Mouse (Mus musculus) stomach, postnatal 0 days (tissue): ENCODE measurements around the gene Zkscan5. TPM values are rescaled to one million over a fixed set of nuclear protein-coding genes. Genes with fewer than 3 reads are reported as not detected.

Experiments used
- ATAC-seq: fragments of 200-750 bp; cut with Nextera tagmentation; 2 replicates; pipeline ENCODE4 v1.8.0; 2017; ENCODE audit not compliant: low FRiP score, low TSS enrichment
- DNase-seq: peaks from one replicate; pipeline ENCODE4 v3.0.0-alpha.2; 2016; ENCODE audit warnings: low spot score
- H3K27ac ChIP-seq: fragments of 300-500 bp; sonication (generic); replicated peaks from 2 replicates; pipeline ENCODE4 v1.5.1; 2014; ENCODE audit warnings: mild to moderate bottlenecking, control low read depth
- H3K27me3 ChIP-seq: fragments of 300-500 bp; sonication (generic); 2 replicates; pipeline ENCODE4 v1.6.1; 2014; ENCODE audit warnings: low read length; ENCODE audit not compliant: control insufficient read depth, insufficient read depth
- H3K36me3 ChIP-seq: fragments of 300-500 bp; sonication (generic); 2 replicates; pipeline ENCODE4 v1.6.1; 2014; ENCODE audit warnings: low read length, mixed read lengths; ENCODE audit not compliant: control insufficient read depth, insufficient read depth
- H3K4me1 ChIP-seq: fragments of 300-500 bp; sonication (generic); replicated peaks from 2 replicates; pipeline ENCODE4 v1.6.1; 2014; ENCODE audit warnings: antibody characterized with exemption; ENCODE audit not compliant: control insufficient read depth, insufficient read depth
- H3K4me2 ChIP-seq: fragments of 300-500 bp; sonication (generic); replicated peaks from 2 replicates; pipeline ENCODE4 v1.6.1; 2014; ENCODE audit warnings: low read depth, mild to moderate bottlenecking, control low read depth, moderate library complexity
- H3K4me3 ChIP-seq: fragments of 300-500 bp; sonication (generic); 2 replicates; pipeline ENCODE4 v1.5.1; 2014; ENCODE audit warnings: low read depth, low read length, control low read depth
- H3K9ac ChIP-seq: fragments of 300-500 bp; sonication (generic); 2 replicates; pipeline ENCODE4 v1.6.1; 2014; ENCODE audit warnings: mild to moderate bottlenecking, low read length, control low read depth, mixed read lengths
- H3K9me3 ChIP-seq: fragments of 300-500 bp; sonication (generic); 2 replicates; pipeline ENCODE4 v1.6.1; 2016; ENCODE audit warnings: low read length; ENCODE audit not compliant: control insufficient read depth
- CTCF ChIP-seq: IDR thresholded peaks from 2 replicates; pipeline ENCODE4 v1.5.1; 2016; ENCODE audit warnings: antibody characterized with exemption, low read depth, mild to moderate bottlenecking, moderate library complexity
- EP300 ChIP-seq: optimal IDR thresholded peaks from 2 replicates; pipeline ENCODE3; 2016; ENCODE audit warnings: antibody characterized with exemption
- WGBS: fragments of 180-500 bp; shearing (Covaris S2); extraction: QIAGEN DNeasy Blood & Tissue Kit; methylation state at CpG from one replicate; pipeline ENCODE4 v1.1.7; 2014; 5-methylcytosine and 5-hydroxymethylcytosine counted together
- polyA plus RNA-seq: library from polyadenylated mRNA; unstranded; fragments of >200 nt; fragmentation: Nextera tagmentation; extraction: Ambion mirVana; gene quantifications from 2 replicates; pipeline ENCODE4 v1.2.1, GENCODE M21; 2015

The Zkscan5 gene
- polyA plus RNA-seq, 1 experiment from 2014 or later: 4.6 TPM

DNA sequence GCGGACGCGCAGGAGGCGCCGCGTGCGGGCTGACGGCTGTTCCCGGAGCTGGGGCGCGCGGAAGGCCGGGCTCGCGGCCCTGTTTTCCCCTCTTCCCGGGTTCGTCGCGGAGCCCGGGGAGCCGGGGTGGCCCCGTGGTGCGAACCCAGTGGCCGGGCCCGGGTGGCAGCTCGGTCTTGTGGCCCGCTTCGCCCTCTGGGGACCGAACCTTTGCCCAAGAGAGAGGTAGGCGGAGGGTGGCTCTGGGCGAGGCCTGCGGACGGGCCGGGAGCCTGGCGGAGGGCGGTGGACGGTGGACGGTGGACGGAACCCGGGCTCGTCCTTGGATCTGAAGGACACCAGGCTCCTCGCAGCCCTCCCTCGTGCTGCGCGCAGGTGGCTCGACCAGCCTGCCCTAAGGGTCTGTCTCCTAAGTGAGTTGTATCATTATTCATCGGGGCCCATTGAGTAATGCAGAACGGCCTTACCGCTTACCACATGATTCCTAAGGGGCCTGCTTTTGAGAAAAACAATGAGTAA is 27.6 kb downstream of the Zkscan5 start:
- no peaks in the 10 kb centered on the region for H3K9me3 ChIP-seq
- no peak for TF ChIP-seq CTCF
- TF ChIP-seq EP300: no peak
- peaks cover 2% of the 10 kb centered on the region; the same call in 1 of the 2 replicates for H3K4me1 ChIP-seq
- H3K4me2 ChIP-seq: peak overlapping the region; percentile 69
- peak overlapping the region; percentile 93 for H3K27ac ChIP-seq
- WGBS: 0% methylated on average over 42 of the region's 49 CpGs
- DNase-seq (no peak), ATAC-seq (peak; percentile 68)
- no peaks in the 10 kb centered on the region for H3K27me3 ChIP-seq
- peak overlapping the region; percentile 99 for H3K4me3 ChIP-seq
- H3K36me3 ChIP-seq: peaks cover 8% of the 10 kb centered on the region
- peak overlapping the region; percentile 94 for H3K9ac ChIP-seq

DNA sequence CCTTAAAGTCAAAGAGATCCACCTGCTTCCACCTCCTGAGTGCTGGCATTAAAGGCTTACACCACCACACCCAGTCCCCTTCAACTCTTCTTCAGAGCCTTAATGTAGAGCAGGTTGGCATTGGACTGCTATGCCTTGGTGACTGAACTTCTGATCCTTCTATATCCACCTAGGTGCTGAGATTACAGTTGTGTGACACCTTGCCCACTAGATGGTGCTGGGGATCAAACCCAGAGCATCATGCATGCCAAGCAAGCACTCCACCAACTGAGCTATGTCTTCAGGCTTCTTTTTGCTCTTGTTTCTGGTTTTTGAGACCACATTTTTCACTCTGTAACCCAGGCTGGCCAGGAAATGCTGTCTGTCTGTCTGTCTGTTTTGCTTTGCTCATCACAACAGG is 30.3 kb downstream of the Zkscan5 start:
- Histone ChIP-seq H3K4me3 (no peak overlapping the region), H3K36me3 (peaks cover 12% of the 10 kb centered on the region), H3K27ac (no peak overlapping the region), H3K9me3 (no peaks in the 10 kb centered on the region), H3K4me2 (no peak overlapping the region), H3K4me1 (peaks cover 2% of the 10 kb centered on the region; the same call in 1 of the 2 replicates), H3K9ac (no peak overlapping the region), H3K27me3 (no peaks in the 10 kb centered on the region)
- ATAC-seq (no peak), DNase-seq (peak; percentile 53)
- TF ChIP-seq EP300 (no peak), CTCF (peak; percentile 75)

DNA sequence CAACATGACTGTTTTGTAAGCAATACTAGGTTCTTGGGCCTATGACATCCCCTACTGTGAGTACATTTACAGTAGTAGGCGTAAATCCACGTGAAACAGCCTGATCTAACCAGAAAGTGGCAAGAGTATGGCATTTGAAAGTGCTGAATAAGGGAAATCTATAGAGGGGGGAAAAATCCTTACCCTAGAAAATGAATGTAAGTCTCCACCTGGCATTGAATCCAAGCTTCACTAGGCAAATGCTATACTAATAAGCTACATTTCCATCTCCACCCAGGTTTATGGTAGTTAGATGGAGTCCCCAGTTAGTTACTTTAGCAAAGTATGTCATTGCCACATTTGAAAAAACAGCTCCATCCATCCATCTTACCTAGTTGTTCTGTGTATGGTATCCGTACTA is 45.2 kb downstream of the Zkscan5 start:
- no peak for DNase-seq
- 93% methylated on average over 3 of the region's 3 CpGs for WGBS

More for the DNA sequence above, 45.2 kb downstream of the Zkscan5 start:
- Histone ChIP-seq H3K9ac (no peak overlapping the region), H3K4me1 (no peaks in the 10 kb centered on the region), H3K4me2 (no peak overlapping the region), H3K9me3 (no peaks in the 10 kb centered on the region), H3K27ac (no peak overlapping the region), H3K27me3 (no peaks in the 10 kb centered on the region), H3K4me3 (no peak overlapping the region), H3K36me3 (peaks cover 10% of the 10 kb centered on the region; the same call in 1 of the 2 replicates)
- ATAC-seq: no peak
- no peak for TF ChIP-seq CTCF
- no peak for TF ChIP-seq EP300

Other genes with a start within 250 kb of the Zkscan5 start
- 11.2 and 11.6 TPM in 2 replicates for gene Smurf1, start 238.7 kb upstream of the Zkscan5 start, polyA plus RNA-seq
- not detected in 2 replicates for gene Gm4871, start 171.8 kb upstream of the Zkscan5 start, polyA plus RNA-seq
- not detected in 2 replicates for gene 1700018F24Rik, start 161.6 kb upstream of the Zkscan5 start, polyA plus RNA-seq
- 142 and 145 TPM in 2 replicates for gene Arpc1a, start 120.7 kb upstream of the Zkscan5 start, polyA plus RNA-seq
- 0.10 and 0.17 TPM in 2 replicates for gene Kpna7, start 120.5 kb upstream of the Zkscan5 start, polyA plus RNA-seq
- 283 and 304 TPM in 2 replicates for gene Arpc1b, start 90.3 kb upstream of the Zkscan5 start, polyA plus RNA-seq
- gene Pdap1, start 64.3 kb upstream of the Zkscan5 start, polyA plus RNA-seq: 51.1 and 62.0 TPM in 2 replicates
- gene Bud31, start 64.2 kb upstream of the Zkscan5 start, polyA plus RNA-seq: 128 and 129 TPM in 2 replicates
- gene Ptcd1, start 37.5 kb upstream of the Zkscan5 start, polyA plus RNA-seq: 8.3 and 9.1 TPM in 2 replicates
- gene Cpsf4, start 37.3 kb upstream of the Zkscan5 start, polyA plus RNA-seq: 19.1 and 19.6 TPM in 2 replicates
- 602 and 646 TPM in 2 replicates for gene Atp5j2, start 12.5 kb upstream of the Zkscan5 start, polyA plus RNA-seq
- 9.1 and 9.8 TPM in 2 replicates for gene Zkscan14, start 2.7 kb upstream of the Zkscan5 start, polyA plus RNA-seq
- 19.1 and 21.0 TPM in 2 replicates for gene Zfp655, start 27.2 kb downstream of the Zkscan5 start, polyA plus RNA-seq
- 0.30 and 0.45 TPM in 2 replicates for gene Zscan25, start 75.9 kb downstream of the Zkscan5 start, polyA plus RNA-seq
- gene Cyp3a57, start 140.7 kb downstream of the Zkscan5 start, polyA plus RNA-seq: 0.06 TPM in 2 replicates